Mouse (Mus musculus) olfactory bulb, adult 2 months (tissue): Measurements from ENCODE around the gene Pde4b.
"Not testable (repeated sequence)": the region's sequence is repeated elsewhere in the genome, so short reads cannot be mapped to it uniquely, and the experiment has no call there.

Experiments
- CTCF ChIP-seq: fragments of 200-500 bp; IDR thresholded peaks from 2 replicates; pipeline ENCODE4 v1.5.1; 2012; ENCODE audit warnings: low read depth, mild to moderate bottlenecking, low read length, moderate library complexity; ENCODE audit not compliant: insufficient read depth
- POLR2A ChIP-seq: fragments of 200-500 bp; IDR thresholded peaks from 2 replicates; pipeline ENCODE4 v1.6.1; 2012; ENCODE audit warnings: mild to moderate bottlenecking, low read depth, low read length, moderate library complexity; ENCODE audit not compliant: insufficient read depth

- TF ChIP-seq POLR2A, CTCF: not testable (repeated sequence)
These were observed 38.0 kb upstream of the Pde4b start for GRCm38 (mm10) chr4:102049368-102049767.
